Mouse (Mus musculus): ENCODE measurements around the gene Olfr433. TPM values are rescaled to one million over a fixed set of nuclear protein-coding genes. Genes with fewer than 3 reads are reported as not detected.

The Olfr433 gene
- total RNA-seq, 2 experiments from 2014 or later, result not detected

GRCm38 (mm10) chr1:174051515-174051914 is 11.0 kb downstream of the Olfr433 start:
- no peak for DNase-seq
- peak overlapping the region; percentile 63 for H3K27ac ChIP-seq
- H3K4me3 ChIP-seq, result no peak overlapping the region
- intact Hi-C loops (cut with DNase I), result no loop called here
- no peak for TF ChIP-seq CTCF (IDR thresholded peaks at IDR 0.05)

DNA sequence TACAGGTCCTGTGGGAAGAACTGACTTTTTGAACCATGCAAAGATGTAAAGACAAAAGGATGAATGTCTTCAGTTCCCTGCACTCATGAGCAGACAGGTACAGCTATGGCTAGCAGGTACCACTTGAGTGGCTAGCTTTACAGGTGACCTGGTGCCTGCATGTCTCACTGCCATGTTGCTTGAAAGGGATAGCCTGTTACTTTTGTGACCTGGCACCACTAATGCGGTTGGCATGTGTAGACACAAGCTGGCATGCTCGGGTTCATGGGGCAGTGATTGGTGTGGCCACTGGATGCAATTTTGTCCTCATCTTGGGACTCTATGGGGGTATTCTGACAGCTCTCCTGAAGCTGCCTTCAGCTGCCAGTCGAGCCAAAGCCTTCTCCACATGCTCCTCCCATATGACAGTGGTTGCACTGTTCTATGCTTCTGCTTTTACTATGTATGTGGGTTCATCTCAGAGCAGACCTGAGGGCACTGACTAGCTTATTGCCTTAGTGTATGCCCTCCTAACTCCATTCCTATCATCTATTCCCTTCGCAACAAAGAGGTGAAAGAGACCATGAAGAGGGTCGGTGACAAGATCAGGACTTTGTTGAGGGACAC is 11.5 kb downstream of the Olfr433 start:
- intact Hi-C loops (cut with DNase I), result no loop called here
- no peak for TF ChIP-seq CTCF (IDR thresholded peaks at IDR 0.05)
- Histone ChIP-seq H3K27ac (peak overlapping the region; percentile 63), H3K4me3 (no peak overlapping the region)
- no peak for DNase-seq

GRCm38 (mm10) chr1:174052981-174053380 is 12.5 kb downstream of the Olfr433 start:
- TF ChIP-seq CTCF (IDR thresholded peaks at IDR 0.05), result no peak
- no peak overlapping the region for H3K4me3 ChIP-seq
- no peak overlapping the region for H3K27ac ChIP-seq
- intact Hi-C loops (cut with DNase I), result no loop called here
- DNase-seq, result no peak

GRCm38 (mm10) chr1:174055248-174055647 is 14.7 kb downstream of the Olfr433 start:
- intact Hi-C loops (cut with DNase I), result no loop called here

GRCm38 (mm10) chr1:174066305-174066704 is 25.8 kb downstream of the Olfr433 start, which contains the start of gene Olfr430:
TSS of gene Olfr430 (plus strand) at chr1:174066605.
- DNase-seq, result no peak
- Histone ChIP-seq H3K27ac (no peak within 1 kb of the TSS), H3K4me3 (no peak within 1 kb of the TSS)
- TF ChIP-seq CTCF (IDR thresholded peaks at IDR 0.05), result no peak
- intact Hi-C loops (cut with DNase I), result no loop called here

More at GRCm38 (mm10) chr1:174055248-174055647, 14.7 kb downstream of the Olfr433 start:
- H3K4me3 ChIP-seq, result no peak overlapping the region
- no peak for DNase-seq
- no peak for TF ChIP-seq CTCF (IDR thresholded peaks at IDR 0.05)
- H3K27ac ChIP-seq, result no peak overlapping the region

DNA sequence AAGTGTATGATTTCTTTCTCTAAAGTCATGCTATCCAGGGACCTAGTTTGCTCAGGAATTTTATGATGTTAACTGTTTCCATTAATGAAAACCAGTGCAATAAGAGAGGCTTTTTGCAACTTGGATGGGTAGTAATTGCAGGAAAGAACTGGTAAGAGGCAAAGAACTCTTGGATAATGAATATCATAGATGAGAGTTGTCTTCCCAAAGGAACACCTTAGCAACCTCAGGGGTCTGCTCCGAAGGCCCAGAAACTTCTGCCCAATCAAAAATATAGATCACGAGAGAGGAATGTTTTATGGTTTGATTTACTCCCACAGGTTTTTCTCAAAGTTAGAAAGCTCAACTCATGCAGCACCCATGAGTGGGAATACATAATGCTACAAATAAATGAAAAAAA is 43.5 kb downstream of the Olfr433 start, which contains the start of gene Olfr429:
Gene Olfr429, plus strand, starts transcription at position 301 of the 400 bp plus-strand sequence.
- no peak for TF ChIP-seq CTCF (IDR thresholded peaks at IDR 0.05)
- no peak for DNase-seq

More for the DNA sequence above, 43.5 kb downstream of the Olfr433 start, which contains the start of gene Olfr429:
- H3K27ac ChIP-seq, result no peak within 1 kb of the TSS
- intact Hi-C loops (cut with DNase I), result no loop called here
- no peak within 1 kb of the TSS for H3K4me3 ChIP-seq

Other genes with a start within 250 kb of the Olfr433 start
- gene Ifi211, start 127.7 kb upstream of the Olfr433 start, total RNA-seq (2021), result 1 to 10 TPM; 1.1 to 3.3 TPM
- gene Mndal, start 98.2 kb upstream of the Olfr433 start, total RNA-seq (2021), result 1 to 10 TPM; 3.1 to 6.1 TPM
- 1 to 10 TPM; 2.7 to 4.8 TPM for gene Ifi203, start 98.0 kb upstream of the Olfr433 start, total RNA-seq (2021)
- not detected for gene Ifi202b, start 58.0 kb upstream of the Olfr433 start, total RNA-seq (2021)
- gene Ifi205, start 8.9 kb upstream of the Olfr433 start, total RNA-seq (2021), result 10 to 100 TPM in 1 of 2 experiments, 1 to 10 TPM in 1; 8.0 to 11.2 TPM
- gene Olfr432, start 8.5 kb downstream of the Olfr433 start, total RNA-seq (2021), result not detected
- gene Olfr430, start 25.9 kb downstream of the Olfr433 start, total RNA-seq (2021), result not detected
- not detected for gene Olfr429, start 43.6 kb downstream of the Olfr433 start, total RNA-seq (2021)
- gene Olfr427, start 56.2 kb downstream of the Olfr433 start, total RNA-seq (2021), result not detected
- gene Olfr231, start 80.5 kb downstream of the Olfr433 start, total RNA-seq (2021), result not detected
- gene Olfr424, start 90.8 kb downstream of the Olfr433 start, total RNA-seq (2021), result not detected
- gene Olfr420, start 114.9 kb downstream of the Olfr433 start, total RNA-seq (2021), result not detected
- gene Spta1, start 132.1 kb downstream of the Olfr433 start, total RNA-seq (2021), result under 1 TPM; 0.03 to 0.06 TPM
- not detected for gene Olfr419, start 211.4 kb downstream of the Olfr433 start, total RNA-seq (2021)

Measured in gastrocnemius, adult 2 months (tissue).